Mouse (Mus musculus): ENCODE results near the gene Nktr. TPM values are rescaled to one million over a fixed set of nuclear protein-coding genes. Genes with fewer than 3 reads are reported as not detected.

The Nktr gene
- polyA plus RNA-seq, 1 experiment from 2014 or later, result 70.1 TPM

DNA sequence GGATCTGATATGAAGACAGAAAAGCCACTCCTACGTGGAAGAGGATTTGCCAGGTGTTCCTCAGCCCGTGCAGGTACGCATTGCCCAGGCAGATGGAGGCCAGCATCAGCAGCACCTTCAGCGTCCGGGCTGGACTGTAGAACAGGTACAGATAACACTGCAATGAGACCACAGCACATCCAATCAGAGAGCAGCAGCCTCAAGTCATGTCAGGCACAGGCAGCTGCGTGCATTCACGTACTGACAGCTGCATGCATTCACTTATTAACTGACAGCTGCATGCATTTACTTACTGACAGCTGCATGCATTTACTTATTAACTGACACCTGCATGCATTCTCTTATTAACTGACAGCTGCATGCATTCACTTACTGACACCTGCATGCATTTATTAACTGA, 34.3 kb upstream of the Nktr start:
- Histone ChIP-seq H3K4me3 (no peak overlapping the region), H3K9ac (no peak overlapping the region), H3K9me3 (no peaks in the 10 kb centered on the region), H3K36me3 (peaks cover 66% of the 10 kb centered on the region), H3K27me3 (no peaks in the 10 kb centered on the region), H3K4me1 (no peaks in the 10 kb centered on the region), H3K27ac (no peak overlapping the region), H3K4me2 (no peak overlapping the region)
- no peak for ATAC-seq (ENCODE audit: insufficient number of reproducible peaks, insufficient read depth, low FRiP score, low TSS enrichment, low read depth)
- 84% methylated on average over 7 of the region's 7 CpGs for WGBS

DNA sequence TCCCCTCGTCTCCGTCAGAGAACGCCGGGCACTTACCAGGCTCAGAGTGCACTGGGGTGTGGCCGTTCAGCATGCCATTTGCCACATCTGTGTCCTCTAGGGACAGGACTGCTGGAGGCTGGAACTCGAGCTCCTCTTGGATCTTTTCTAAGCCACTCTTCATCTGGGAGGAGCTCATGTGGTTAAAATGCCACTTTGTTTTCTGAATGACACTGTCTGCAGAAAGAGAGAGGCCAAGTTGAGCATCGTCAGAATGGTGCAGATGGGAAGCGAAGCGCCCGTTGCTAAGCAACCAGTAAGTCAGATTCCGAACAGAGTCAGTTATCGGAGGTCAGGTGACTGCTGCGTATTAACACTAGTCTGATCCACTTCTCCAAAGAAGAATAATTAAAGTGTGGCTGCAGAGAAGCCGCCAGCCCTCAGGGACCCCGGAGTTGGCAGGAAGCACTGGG, 28.7 kb upstream of the Nktr start:
- no peaks in the 10 kb centered on the region for H3K9me3 ChIP-seq
- H3K9ac ChIP-seq, result no peak overlapping the region
- no peak overlapping the region for H3K27ac ChIP-seq
- ATAC-seq (ENCODE audit: insufficient number of reproducible peaks, insufficient read depth, low FRiP score, low TSS enrichment, low read depth), result no peak
- H3K27me3 ChIP-seq, result no peaks in the 10 kb centered on the region
- WGBS, result 62% methylated on average over 15 of the region's 15 CpGs
- no peak overlapping the region for H3K4me2 ChIP-seq
- no peak overlapping the region for H3K4me3 ChIP-seq
- H3K36me3 ChIP-seq, result peaks cover 76% of the 10 kb centered on the region
- H3K4me1 ChIP-seq, result peaks cover 8% of the 10 kb centered on the region; the same call in 1 of the 2 replicates

DNA sequence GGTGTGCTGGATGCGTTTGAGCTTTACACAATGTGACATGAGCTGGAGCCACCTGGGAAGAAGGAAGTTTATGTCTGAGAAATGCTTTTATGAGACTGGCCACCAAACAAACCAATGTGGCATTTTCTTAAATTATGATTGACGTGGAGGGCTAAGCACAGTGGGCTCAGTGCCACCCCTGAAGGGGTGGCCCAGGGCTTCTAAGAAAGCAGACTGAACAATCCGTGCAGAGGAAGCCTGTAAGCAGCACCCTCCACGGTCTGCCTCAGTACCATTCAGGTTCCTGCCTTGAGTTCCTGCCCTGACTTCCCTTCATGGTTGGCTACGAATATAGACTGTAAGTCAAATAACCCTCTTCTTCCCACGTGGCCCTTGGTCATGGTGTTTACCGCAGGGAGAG, 28.2 kb upstream of the Nktr start:
- no peak overlapping the region for H3K9ac ChIP-seq
- no peak overlapping the region for H3K4me2 ChIP-seq
- peaks cover 8% of the 10 kb centered on the region; the same call in 1 of the 2 replicates for H3K4me1 ChIP-seq
- no peaks in the 10 kb centered on the region for H3K9me3 ChIP-seq
- H3K36me3 ChIP-seq, result peaks cover 76% of the 10 kb centered on the region
- no peaks in the 10 kb centered on the region for H3K27me3 ChIP-seq
- no peak overlapping the region for H3K4me3 ChIP-seq
- 82% methylated on average over 7 of the region's 7 CpGs for WGBS
- ATAC-seq (ENCODE audit: insufficient number of reproducible peaks, insufficient read depth, low FRiP score, low TSS enrichment, low read depth), result no peak
- H3K27ac ChIP-seq, result peak overlapping the region; percentile 29; the same call in 1 of the 2 replicates

DNA sequence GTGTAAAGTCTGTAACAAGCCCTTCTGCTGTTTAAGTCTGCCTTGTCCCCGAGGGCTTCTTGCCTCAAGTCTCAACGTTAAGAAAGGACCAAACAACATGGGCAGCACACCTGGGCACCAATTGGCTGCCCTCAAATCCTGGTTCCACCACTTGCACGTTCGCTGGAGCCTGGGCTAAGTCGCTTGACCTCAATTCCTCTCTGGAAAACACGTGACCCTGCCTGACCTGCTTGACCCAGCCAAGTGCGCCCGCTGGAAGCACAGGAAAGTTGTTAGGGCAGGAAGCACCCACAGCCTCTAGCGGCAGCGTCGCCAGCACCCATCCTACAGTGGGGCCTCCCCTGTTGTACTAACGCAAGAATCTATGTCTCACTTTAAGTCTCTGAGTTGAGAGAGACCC, 24.2 kb upstream of the Nktr start:
- WGBS, result 75% methylated on average over 12 of the region's 12 CpGs
- H3K4me3 ChIP-seq, result no peak overlapping the region
- peaks cover 68% of the 10 kb centered on the region for H3K36me3 ChIP-seq
- H3K9ac ChIP-seq, result no peak overlapping the region
- 0 out of 2 replicates have a peak, but pooled peaks cover 5% of the 10 kb centered on the region for H3K9me3 ChIP-seq
- H3K4me1 ChIP-seq, result peaks cover 8% of the 10 kb centered on the region; the same call in 1 of the 2 replicates
- no peak overlapping the region for H3K27ac ChIP-seq
- H3K27me3 ChIP-seq, result no peaks in the 10 kb centered on the region
- no peak overlapping the region for H3K4me2 ChIP-seq
- no peak for ATAC-seq (ENCODE audit: insufficient number of reproducible peaks, insufficient read depth, low FRiP score, low TSS enrichment, low read depth)

DNA sequence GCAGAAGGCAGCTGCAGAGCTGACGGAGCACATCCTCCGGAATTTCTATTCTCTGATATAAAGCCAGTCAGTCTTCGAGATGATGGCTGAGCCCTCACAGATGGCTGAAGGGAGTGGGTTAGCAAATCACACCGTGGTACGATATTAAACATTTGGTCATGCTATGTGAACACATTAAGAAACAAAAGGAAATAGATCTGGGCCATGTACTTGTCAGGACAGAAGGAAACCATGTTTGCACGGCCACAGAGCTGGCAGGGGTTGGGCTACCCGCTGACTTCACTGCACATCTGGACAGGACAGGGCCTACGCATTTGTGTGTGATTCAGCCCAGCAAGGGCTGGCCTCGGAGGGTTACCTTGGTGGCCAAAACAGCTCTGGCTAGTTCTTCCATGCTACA, 22.3 kb upstream of the Nktr start:
- 0 out of 2 replicates have a peak, but pooled peaks cover 5% of the 10 kb centered on the region for H3K9me3 ChIP-seq
- no peak overlapping the region for H3K9ac ChIP-seq
- 92% methylated on average over 9 of the region's 9 CpGs for WGBS
- peaks cover 57% of the 10 kb centered on the region for H3K36me3 ChIP-seq
- no peaks in the 10 kb centered on the region for H3K4me1 ChIP-seq
- H3K27me3 ChIP-seq, result no peaks in the 10 kb centered on the region
- no peak overlapping the region for H3K4me2 ChIP-seq
- no peak for ATAC-seq (ENCODE audit: insufficient number of reproducible peaks, insufficient read depth, low FRiP score, low TSS enrichment, low read depth)
- no peak overlapping the region for H3K4me3 ChIP-seq
- no peak overlapping the region for H3K27ac ChIP-seq

DNA sequence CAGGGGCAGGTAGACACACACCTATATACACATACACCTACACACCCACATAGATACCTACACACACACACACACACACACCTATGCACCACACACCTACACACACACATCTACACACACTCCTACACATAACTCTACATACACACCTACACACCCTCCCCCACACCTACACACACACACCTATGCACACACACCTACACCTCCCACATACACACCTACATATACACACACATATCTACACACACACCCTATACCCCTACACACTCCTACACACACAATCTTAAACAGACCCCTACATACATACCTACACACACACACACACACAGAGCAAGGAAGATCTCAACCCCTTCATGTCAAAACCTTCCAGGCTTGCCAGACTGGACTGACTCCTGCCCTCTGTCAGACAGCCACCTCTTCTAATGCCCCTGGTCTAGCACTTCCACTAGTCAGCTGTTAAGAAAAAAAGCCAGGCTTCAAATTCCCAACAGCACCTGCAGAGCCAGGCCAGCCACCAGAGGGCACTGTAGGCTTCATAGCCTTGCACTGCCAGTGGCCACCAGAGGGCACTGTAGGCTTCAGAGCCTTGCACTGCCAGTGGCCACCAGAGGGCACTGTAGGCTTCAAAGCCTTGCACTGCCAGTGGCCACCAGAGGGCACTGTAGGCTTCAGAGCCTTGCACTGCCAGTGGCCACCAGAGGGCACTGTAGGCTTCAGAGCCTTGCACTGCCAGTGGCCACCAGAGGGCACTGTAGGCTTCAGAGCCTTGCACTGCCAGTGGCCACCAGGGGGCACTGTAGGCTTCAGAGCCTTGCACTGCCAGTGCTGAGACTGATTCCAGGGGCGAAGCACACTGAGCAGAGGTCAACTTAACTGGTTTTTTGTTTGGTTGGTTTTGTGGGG, 21.6 kb upstream of the Nktr start:
- no peaks in the 10 kb centered on the region for H3K4me1 ChIP-seq
- no peaks in the 10 kb centered on the region for H3K27me3 ChIP-seq
- H3K4me2 ChIP-seq, result no peak overlapping the region
- WGBS, result 100% methylated on average over 1 of the region's 1 CpGs
- H3K9me3 ChIP-seq, result 0 out of 2 replicates have a peak, but pooled peaks cover 5% of the 10 kb centered on the region
- H3K27ac ChIP-seq, result no peak overlapping the region
- ATAC-seq (ENCODE audit: insufficient number of reproducible peaks, insufficient read depth, low FRiP score, low TSS enrichment, low read depth), result no peak
- peaks cover 52% of the 10 kb centered on the region for H3K36me3 ChIP-seq
- no peak overlapping the region for H3K4me3 ChIP-seq
- H3K9ac ChIP-seq, result no peak overlapping the region

DNA sequence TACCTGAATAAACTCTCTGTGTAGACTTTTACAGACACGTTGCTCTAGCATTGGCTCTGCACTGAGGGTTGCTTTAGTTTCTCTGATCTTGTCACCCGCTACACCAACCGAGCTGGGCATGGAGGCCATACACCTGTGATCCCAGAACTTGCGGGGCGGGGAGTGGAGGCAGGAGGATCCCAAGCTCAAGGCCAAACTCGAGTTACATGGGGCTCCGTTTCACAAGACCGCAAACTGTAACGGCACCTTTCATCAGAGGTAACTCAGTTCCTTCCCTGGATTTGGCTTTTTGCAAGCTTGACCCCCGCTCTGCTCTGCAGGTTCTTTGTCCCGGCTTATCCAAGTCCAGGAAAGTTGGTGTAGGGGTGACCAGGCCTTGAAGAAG, 14.7 kb upstream of the Nktr start:
- peak overlapping the region; percentile 79 for H3K4me3 ChIP-seq
- peaks cover 23% of the 10 kb centered on the region for H3K4me1 ChIP-seq
- 33% methylated on average over 11 of the region's 11 CpGs for WGBS
- H3K9me3 ChIP-seq, result no peaks in the 10 kb centered on the region
- peak overlapping the region; percentile 81 for H3K9ac ChIP-seq
- peak overlapping the region; percentile 91 for H3K4me2 ChIP-seq
- H3K36me3 ChIP-seq, result peaks cover 6% of the 10 kb centered on the region
- H3K27me3 ChIP-seq, result no peaks in the 10 kb centered on the region
- no peak for ATAC-seq (ENCODE audit: insufficient number of reproducible peaks, insufficient read depth, low FRiP score, low TSS enrichment, low read depth)
- H3K27ac ChIP-seq, result no peak overlapping the region

DNA sequence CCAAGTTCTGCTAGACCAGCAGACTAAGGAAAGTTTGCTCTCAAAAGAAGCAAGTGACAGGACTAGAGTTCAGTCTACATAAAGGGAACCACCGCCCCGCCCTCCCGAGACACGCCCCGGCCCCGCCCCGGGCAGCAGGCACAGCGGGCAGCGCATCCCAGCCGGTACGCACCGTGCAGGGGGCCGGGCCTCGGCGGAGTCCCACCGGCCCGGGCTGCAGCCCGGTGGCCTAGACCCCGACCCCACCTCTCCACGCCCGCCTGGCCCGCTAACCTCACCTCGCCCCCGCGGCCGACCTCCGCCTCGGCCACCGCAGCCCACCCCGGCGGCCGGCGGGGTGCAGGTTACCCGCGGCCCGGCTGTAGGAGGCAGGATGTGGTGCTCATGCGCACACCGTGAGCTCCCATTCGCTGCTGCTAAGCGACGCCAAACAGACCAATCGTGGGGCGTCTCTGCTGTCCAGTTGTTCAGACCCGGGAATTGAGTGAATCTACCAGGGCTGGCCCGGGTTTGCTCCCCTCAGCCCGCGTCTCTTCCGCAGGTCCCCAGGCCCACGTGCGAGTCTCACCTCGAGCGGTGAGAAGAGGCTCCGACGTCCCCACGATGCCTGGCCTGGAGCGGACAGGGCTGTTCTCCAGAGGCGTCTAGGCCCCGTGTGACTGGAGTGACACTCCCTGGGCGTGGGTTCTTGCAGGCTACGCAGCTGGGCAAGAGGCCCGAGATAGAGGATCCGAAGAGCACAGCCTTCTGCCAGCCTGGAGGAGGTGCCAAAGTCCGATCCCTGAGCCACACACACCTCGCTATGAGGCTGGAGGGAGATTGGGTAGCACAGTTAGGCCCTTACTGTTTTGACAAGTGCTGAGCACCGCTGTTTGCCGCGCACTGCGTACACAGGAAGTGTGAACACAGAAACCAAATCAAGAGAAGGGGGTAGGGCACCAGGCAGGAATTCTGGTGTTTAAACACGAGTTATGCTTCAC, 14.0 kb upstream of the Nktr start, which contains the start of gene Sec22c:
Gene Sec22c, minus strand, starts transcription at position 845 of the 980 bp plus-strand sequence.
- WGBS, result under 1% methylated on average over 68 of the region's 69 CpGs
- H3K9ac ChIP-seq, result peak within 1 kb of the TSS; percentile 81
- ATAC-seq (ENCODE audit: insufficient number of reproducible peaks, insufficient read depth, low FRiP score, low TSS enrichment, low read depth), result peak; percentile 97

DNA sequence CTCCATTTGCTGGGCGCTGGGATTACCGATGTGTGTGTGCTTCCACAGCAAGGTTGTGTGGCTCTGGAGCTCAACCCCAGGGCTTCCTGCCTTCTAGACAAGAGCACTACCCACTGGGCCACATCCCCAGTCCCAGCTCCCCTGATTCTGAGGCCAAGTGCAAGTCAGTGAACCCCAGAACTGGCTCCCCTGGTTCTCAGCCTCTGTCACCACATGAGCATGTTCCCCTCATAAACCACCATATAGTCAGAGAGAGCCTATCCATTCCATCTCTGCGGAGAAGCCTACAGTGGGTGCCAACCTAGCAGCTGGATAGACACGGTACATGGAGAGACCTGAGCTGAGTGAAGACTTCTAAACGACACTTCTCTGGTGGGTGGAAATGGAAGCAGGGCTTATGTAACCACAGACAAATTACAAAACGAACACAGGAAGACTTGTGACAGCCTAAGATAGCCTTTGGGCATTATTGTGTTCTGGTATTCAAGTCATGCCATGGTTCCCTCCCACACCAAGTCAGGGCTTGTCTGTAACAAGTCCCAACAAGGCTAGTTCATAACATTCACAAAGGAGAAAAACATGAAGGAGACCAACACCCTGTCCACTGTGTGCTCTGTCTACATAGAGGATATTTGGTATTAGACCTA, 12.8 kb upstream of the Nktr start:
- 0 out of 2 replicates have a peak overlapping the region, but pooled peaks have one; percentile 81 for H3K9ac ChIP-seq
- no peak overlapping the region for H3K4me3 ChIP-seq

More for the DNA sequence above, 14.0 kb upstream of the Nktr start, which contains the start of gene Sec22c:
- H3K9me3 ChIP-seq, result no peaks in the 10 kb centered on the region
- peak within 1 kb of the TSS; percentile 79 for H3K4me3 ChIP-seq
- H3K27me3 ChIP-seq, result no peaks in the 10 kb centered on the region
- H3K27ac ChIP-seq, result peak within 1 kb of the TSS; percentile 75
- H3K4me2 ChIP-seq, result peak within 1 kb of the TSS; percentile 91
- H3K36me3 ChIP-seq, result 0 out of 2 replicates have a peak, but pooled peaks cover 3% of the 10 kb centered on the region
- H3K4me1 ChIP-seq, result peaks cover 27% of the 10 kb centered on the region

DNA sequence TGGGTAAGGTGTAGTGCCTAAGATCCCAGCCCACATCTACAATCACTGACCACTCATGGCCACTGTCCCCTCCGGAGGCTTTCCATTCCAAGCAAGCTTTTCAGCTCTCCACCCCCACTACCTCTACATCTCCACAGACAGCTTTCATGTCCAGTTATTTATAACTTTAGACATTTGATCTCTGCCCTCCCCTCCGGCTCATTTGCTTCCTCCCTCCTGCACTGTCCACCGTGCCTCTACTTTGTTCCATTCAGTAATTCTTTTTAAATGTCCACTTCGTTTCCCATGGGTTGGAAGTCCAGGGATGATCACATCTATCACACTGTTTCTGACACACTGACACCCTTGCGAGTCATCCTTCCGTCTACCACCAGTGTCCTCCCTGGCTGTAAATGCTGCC, 11.2 kb upstream of the Nktr start:
- H3K9me3 ChIP-seq, result no peaks in the 10 kb centered on the region
- no peaks in the 10 kb centered on the region for H3K27me3 ChIP-seq
- no peak overlapping the region for H3K4me2 ChIP-seq
- WGBS, result 72% methylated on average over 6 of the region's 6 CpGs
- peaks cover 40% of the 10 kb centered on the region for H3K4me1 ChIP-seq
- ATAC-seq (ENCODE audit: insufficient number of reproducible peaks, insufficient read depth, low FRiP score, low TSS enrichment, low read depth), result no peak
- H3K9ac ChIP-seq, result no peak overlapping the region
- H3K36me3 ChIP-seq, result peaks cover 10% of the 10 kb centered on the region
- H3K4me3 ChIP-seq, result no peak overlapping the region
- H3K27ac ChIP-seq, result no peak overlapping the region

More for the DNA sequence above, 12.8 kb upstream of the Nktr start:
- no peak overlapping the region for H3K4me2 ChIP-seq
- 63% methylated on average over 6 of the region's 6 CpGs for WGBS
- H3K36me3 ChIP-seq, result no peaks in the 10 kb centered on the region
- H3K27ac ChIP-seq, result no peak overlapping the region
- H3K27me3 ChIP-seq, result no peaks in the 10 kb centered on the region
- H3K9me3 ChIP-seq, result no peaks in the 10 kb centered on the region
- H3K4me1 ChIP-seq, result peaks cover 31% of the 10 kb centered on the region
- no peak for ATAC-seq (ENCODE audit: insufficient number of reproducible peaks, insufficient read depth, low FRiP score, low TSS enrichment, low read depth)
